Mouse (Mus musculus) kidney, postnatal 25 days (tissue): Measurements from ENCODE around the gene Flcn.

Experiments
- DNase-seq, 2 experiments: peaks; one replicate each; pipeline ENCODE4 v3.0.0; 2021; ENCODE audit warnings: mixed read lengths in 2 of 2

Flcn gene

DNA sequence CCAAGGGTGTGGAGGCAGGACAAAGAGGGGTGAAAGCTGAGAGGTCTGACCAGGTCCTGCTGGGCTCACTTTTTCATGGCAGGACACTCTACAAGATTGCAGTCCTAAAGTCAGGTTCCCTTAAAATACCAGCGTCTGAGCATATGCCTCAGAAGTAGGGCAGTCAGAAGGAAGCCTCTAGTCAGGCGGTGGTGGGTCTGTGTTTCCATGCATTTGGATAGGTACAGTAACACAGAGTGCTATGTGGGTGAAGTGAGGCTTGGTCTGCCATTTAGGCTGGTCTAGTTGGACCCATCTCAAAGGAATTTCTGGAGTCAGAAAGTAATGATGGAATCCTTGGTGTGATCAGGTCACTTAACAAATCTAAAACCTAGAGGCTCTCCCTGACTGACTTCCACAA is 40.5 kb downstream of the Flcn start:
- no peak for DNase-seq

DNA sequence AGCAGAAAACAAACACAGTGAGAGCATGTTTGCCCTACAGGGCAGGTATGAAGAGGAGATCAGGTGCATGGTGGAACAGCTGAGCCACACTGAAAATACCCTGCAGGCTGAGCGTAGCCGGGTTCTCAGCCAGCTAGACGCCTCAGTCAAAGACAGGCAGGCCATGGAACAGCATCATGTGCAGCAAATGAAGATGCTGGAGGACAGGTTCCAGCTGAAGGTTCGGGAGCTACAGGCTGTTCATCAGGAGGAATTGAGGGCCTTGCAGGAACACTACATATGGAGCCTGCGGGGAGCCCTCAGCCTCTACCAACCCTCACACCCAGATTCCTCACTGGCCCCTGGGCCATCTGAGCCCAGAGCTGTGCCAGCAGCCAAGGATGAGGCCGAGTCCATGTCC is 49.0 kb downstream of the Flcn start:
- no peak for DNase-seq

DNA sequence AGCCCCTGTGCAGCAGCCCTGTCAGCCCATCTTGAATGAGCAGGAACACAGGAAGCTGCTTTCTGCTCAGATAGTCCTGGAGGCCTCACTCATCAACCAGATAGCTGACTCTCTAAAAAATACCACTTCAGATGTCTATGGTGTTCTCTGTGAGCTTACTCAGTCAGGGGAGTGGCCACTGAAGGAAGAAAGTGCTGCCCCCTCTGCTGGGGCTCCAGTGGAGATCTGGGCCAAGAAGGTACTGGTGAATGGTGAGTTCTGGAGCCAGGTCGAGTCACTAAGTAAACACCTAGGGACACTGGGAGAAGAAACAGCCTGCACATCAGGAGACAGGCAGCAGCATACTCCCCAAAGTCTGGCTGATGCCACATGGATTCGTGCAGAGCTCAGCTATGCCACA is 50.2 kb downstream of the Flcn start:
- no peak for DNase-seq

DNA sequence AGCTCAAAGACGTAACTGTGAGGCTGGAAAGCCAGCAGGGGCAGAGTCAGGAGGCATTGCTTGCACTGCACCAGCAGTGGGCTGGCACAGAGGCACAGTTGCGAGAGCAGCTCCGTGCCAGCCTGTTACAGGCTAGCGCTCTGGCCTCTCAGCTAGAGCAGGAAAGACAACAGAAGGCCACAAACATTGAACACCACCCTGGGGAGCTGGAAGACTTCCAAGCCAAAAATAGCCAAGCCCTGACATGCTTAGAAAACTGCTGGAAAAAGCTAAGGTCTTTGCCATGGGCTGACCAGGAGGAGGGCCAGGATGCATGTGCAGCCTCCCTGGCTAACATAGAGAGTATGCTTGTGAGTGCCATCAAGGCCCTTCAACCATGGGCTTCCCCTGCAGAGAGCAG is 50.6 kb downstream of the Flcn start:
- peak; percentile 53 to 56 for DNase-seq

DNA sequence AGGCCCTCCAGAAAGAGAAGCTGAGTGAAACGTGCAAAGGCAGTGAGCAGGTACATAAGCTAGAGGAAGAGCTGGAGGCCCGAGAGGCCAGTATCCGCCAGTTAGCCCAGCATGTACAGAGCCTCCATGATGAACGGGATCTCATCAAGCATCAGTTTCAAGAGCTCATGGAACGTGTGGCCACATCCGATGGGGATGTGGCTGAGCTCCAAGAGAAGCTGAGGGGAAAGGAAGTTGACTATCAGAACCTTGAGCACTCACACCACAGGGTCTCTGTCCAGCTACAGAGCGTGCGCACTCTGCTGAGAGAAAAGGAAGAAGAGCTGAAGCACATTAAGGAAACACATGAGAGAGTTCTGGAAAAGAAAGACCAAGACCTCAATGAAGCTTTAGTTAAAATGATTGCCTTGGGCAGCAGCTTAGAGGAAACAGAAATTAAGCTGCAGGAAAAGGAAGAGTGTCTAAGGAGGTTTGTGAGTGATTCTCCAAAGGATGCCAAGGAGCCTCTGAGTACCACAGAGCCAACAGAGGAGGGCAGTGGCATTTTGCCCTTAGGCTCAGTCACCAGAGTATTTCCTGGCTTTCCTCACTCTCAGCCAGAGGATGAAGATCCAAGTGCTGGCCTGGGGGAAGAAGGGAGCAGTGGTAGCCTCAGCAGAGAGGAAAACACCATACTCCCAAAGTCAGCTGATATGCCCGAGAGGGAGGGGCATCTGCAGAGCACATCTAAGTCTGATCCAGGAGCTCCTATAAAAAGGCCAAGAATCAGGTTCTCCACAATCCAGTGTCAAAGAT is 51.4 kb downstream of the Flcn start:
- DNase-seq: no peak

DNA sequence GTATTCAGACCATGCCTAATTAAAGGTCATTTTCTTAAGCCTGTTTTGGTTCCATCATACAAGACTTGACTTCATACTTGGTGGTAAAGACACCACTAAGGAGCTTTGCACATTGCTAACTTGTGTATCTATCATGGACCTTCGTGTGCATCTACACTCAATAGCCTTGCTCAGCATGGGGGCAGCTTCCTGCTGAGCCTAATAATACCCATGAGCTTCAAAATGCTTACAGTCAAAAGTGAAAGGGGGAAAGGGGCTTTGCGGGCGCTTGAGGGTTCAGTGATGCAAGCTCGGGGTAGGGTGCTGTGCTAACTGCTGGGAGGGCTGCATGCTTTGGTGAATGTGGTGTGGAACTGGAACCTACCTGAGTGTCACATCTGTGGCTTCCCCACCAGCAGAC is 53.5 kb downstream of the Flcn start:
- DNase-seq: no peak

DNA sequence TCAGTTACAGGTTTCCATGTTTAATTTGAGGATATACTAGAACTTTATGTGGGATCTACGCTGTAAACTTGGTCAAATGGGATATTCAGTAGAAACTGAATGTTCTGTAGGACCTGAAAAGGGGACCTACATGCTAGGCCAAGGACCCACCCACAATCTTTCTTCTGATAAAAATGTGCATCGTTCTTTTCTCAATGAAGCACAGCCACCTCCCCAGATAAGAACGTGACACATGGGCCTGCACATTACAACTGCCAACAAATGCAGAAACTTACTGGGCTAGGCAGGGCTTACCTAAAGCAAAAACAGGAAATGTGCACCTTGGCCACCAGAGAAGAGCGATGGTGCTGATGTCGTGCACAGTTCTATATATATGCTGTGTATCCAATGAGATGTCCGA is 55.3 kb downstream of the Flcn start:
- DNase-seq: no peak

DNA sequence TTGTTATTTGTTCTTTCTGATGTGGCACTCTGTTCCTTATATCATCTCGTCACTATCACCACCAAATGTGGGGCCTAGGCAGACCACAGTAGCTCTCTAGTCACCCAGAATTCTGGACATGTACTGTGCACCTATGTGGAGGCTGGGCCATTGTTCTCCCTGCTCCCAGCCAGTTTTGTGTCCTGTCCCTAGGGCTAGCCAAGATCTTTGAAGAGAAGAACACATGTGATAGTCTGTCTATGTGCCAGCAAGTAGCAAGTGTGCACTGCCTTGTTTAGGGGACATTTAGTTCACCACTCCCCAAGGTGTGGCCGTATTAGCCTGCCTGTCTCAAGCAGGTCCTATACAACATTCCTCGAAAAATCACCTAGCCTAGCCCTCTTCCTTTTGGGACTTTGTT is 60.8 kb downstream of the Flcn start:
- DNase-seq: no peak

DNA sequence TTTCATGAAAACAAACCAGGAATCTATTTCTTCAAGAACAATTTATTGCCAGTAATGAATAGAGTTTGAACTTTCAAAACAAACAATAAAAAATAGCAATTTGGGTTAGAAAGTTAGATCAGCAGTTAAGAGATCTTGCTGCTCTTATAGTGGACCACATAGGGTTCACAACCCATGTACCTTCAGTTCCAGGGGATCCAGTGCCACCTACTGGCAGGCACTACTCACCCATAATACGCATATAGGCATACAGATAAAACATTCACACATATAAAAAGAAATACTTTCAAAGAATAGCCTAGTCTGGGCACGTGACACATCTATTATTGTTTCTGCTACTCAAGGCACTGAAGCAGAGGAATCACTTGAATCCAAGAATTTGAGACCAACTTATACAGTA is 63.2 kb downstream of the Flcn start:
- peak; percentile 74 to 86 for DNase-seq

DNA sequence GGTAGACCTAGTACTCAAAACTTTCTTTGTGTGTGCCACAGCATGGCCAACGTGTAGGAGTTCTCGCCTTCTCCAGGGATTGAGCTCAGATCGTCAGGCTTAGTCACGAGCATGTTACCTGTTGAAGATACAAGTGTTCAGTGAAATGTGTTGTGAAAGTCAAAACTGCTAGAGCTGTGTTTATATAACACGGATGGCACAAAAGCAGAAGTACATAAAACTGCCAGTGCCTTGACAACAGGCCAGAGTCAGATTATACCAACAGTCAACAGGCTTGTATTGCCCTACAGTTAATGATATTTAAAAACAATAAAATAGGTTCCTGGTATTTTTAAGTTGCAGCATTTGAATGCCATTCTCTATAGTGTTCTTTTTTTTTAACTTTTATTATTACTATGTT is 64.0 kb downstream of the Flcn start:
- no peak for DNase-seq

DNA sequence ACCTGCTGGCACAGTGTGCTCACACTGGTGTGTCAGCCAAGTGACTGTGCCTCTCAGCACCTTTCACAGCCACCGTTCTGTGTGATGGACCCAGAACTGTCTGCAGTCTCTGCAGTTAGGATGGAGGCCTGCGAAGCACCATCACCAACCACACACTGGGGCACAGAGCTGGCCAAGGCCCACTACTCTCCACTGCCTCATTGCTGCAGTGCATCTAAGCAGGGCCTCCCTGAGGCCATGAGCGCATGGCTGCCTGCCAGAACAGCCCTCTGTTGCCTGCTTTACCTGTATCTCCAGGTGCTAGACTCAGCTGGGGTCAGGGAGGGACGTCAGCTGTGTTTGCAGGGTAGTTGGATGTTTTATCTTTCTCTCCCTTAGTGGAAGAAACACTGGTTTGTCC is 65.4 kb downstream of the Flcn start:
- no peak for DNase-seq

DNA sequence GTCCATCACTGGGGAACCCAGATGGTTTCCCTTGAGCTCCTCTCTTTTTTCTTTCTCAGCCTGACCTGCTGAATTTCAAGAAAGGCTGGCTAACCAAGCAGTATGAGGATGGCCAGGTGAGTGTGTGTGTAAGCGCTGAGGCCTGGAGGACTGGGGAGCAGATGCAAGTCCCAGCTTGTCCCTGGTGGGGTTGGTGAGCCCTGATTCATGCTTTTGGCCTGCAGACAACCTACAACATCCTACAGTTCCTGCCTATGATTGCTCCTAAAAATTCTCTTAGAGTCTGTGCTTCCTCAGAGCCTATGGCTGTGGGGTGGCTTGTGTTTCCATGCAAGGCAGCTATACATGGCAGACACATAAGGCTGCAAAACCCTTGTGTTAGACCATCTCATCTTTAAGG is 66.1 kb downstream of the Flcn start:
- no peak for DNase-seq

DNA sequence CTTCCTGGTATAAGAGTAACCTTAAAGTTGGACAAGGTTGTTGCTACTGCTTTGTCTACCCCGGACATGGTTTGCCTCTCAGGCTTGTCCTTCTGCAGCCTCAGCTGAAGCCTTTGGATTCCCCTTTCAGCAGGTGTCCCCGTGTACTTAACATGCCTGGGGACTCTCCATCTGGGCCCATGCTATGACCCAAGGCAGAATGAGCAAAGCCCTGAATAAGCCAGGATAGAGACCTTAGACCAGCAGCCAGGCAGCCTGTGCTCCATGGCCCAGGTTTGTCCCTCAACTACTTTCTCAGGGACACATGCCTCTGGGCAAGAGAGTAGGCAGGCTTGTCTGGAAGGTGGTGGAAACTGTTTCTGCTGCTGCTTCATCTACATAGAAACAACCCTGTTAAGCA is 66.5 kb downstream of the Flcn start:
- no peak for DNase-seq

DNA sequence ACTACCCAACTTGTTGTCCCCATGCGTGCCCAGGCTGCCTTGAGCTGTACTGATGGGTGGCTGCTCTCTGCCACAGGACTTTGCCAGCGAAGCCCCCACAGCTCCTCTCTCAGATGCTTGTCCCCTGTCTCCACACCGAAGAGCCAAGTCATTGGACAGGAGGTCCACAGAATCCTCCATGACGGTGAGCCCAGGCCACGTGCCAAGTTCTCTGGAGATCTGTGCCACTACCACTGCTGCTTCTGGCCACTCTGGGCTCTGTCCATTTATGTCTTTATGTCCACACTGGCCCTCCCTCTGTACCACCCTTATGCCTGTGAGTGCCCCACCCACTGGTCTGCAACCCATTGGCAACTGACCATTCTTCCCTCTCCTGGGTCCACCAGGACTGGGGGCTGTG is 67.9 kb downstream of the Flcn start:
- no peak for DNase-seq
